Mouse (Mus musculus) stomach, postnatal 0 days (tissue): ENCODE data around the gene Kpnb1.

Source experiments
- CTCF ChIP-seq: IDR thresholded peaks from 2 replicates; pipeline ENCODE4 v1.5.1; 2016; ENCODE audit warnings: antibody characterized with exemption, low read depth, mild to moderate bottlenecking, moderate library complexity
- EP300 ChIP-seq: optimal IDR thresholded peaks from 2 replicates; pipeline ENCODE3; 2016; ENCODE audit warnings: antibody characterized with exemption

GRCm38 (mm10) chr11:97181061-97181460 lies 6.6 kb downstream of the Kpnb1 start:
- TF ChIP-seq CTCF (no peak), EP300 (no peak)
